Mouse (Mus musculus): ENCODE measurements around the gene Sco2. TPM values are rescaled to one million over a fixed set of nuclear protein-coding genes. Genes with fewer than 3 reads are reported as not detected.

Sco2 gene
- polyA plus RNA-seq, 1 experiment from 2014 or later: 7.0 TPM

- 87% methylated on average over 7 of the region's 7 CpGs for WGBS
- Histone ChIP-seq H3K27me3 (peaks cover 38% of the 10 kb centered on the region), H3K4me3 (no peak within 1 kb of the TSS), H3K4me2 (no peak within 1 kb of the TSS), H3K27ac (no peak within 1 kb of the TSS), H3K9ac (no peak within 1 kb of the TSS), H3K4me1 (replicated peaks) (peaks cover under 1% of the 10 kb centered on the region), H3K36me3 (no peaks in the 10 kb centered on the region), H3K9me3 (replicated peaks) (no peaks in the 10 kb centered on the region)
- no peak for ATAC-seq (replicated peaks; ENCODE audit: insufficient number of reproducible peaks, insufficient read depth, low FRiP score, low read depth)
Measured at GRCm38 (mm10) chr15:89384617-89385016, 11.0 kb upstream of the Sco2 start, which contains the start of gene Klhdc7b. Gene Klhdc7b, plus strand, starts transcription at chr15:89384917.

- H3K9ac ChIP-seq: no peak overlapping the region
- H3K36me3 ChIP-seq: no peaks in the 10 kb centered on the region
- H3K4me1 ChIP-seq (replicated peaks): peaks cover 25% of the 10 kb centered on the region
- no peaks in the 10 kb centered on the region for H3K9me3 ChIP-seq (replicated peaks)
- peak overlapping the region; percentile 44 for H3K4me3 ChIP-seq
- 7% methylated on average over 10 of the region's 10 CpGs for WGBS
- no peak for ATAC-seq (replicated peaks; ENCODE audit: insufficient number of reproducible peaks, insufficient read depth, low FRiP score, low read depth)
- no peak overlapping the region for H3K27ac ChIP-seq
- peak overlapping the region; percentile 89 for H3K4me2 ChIP-seq
- H3K27me3 ChIP-seq: peaks cover 64% of the 10 kb centered on the region
Measured at GRCm38 (mm10) chr15:89379429-89379828, 5.8 kb upstream of the Sco2 start.

GRCm38 (mm10) chr15:89378831-89379401 is 5.3 kb upstream of the Sco2 start, which contains the start of gene Odf3b:
Gene Odf3b, minus strand, starts transcription at chr15:89379282.
- Histone ChIP-seq H3K4me1 (replicated peaks) (peaks cover 29% of the 10 kb centered on the region), H3K27me3 (peaks cover 64% of the 10 kb centered on the region), H3K4me3 (peak within 1 kb of the TSS; percentile 44), H3K9me3 (replicated peaks) (no peaks in the 10 kb centered on the region), H3K36me3 (no peaks in the 10 kb centered on the region), H3K27ac (no peak within 1 kb of the TSS), H3K4me2 (peak within 1 kb of the TSS; percentile 89), H3K9ac (peak within 1 kb of the TSS; percentile 57)
- under 1% methylated on average over 33 of the region's 33 CpGs for WGBS
- no peak for ATAC-seq (replicated peaks; ENCODE audit: insufficient number of reproducible peaks, insufficient read depth, low FRiP score, low read depth)

- Histone ChIP-seq H3K4me3 (peak overlapping the region; percentile 44), H3K27me3 (peaks cover 64% of the 10 kb centered on the region), H3K4me1 (replicated peaks) (peaks cover 32% of the 10 kb centered on the region), H3K27ac (no peak overlapping the region), H3K9me3 (replicated peaks) (no peaks in the 10 kb centered on the region), H3K36me3 (no peaks in the 10 kb centered on the region), H3K4me2 (peak overlapping the region; percentile 89), H3K9ac (peak overlapping the region; percentile 57)
- whole genome bisulfite sequencing: 12% methylated on average over 46 of the region's 46 CpGs
- ATAC-seq (replicated peaks; ENCODE audit: insufficient number of reproducible peaks, insufficient read depth, low FRiP score, low read depth): no peak
Measured at GRCm38 (mm10) chr15:89377938-89378828, 4.5 kb upstream of the Sco2 start.

- no peaks in the 10 kb centered on the region for H3K9me3 ChIP-seq (replicated peaks)
- no peak for ATAC-seq (replicated peaks; ENCODE audit: insufficient number of reproducible peaks, insufficient read depth, low FRiP score, low read depth)
- no peak overlapping the region for H3K27ac ChIP-seq
- H3K4me1 ChIP-seq (replicated peaks): peaks cover 40% of the 10 kb centered on the region
- no peak overlapping the region for H3K9ac ChIP-seq
- peak overlapping the region; percentile 25; the same call in 1 of the 2 replicates for H3K4me2 ChIP-seq
- 7% methylated on average over 18 of the region's 18 CpGs for WGBS
- H3K27me3 ChIP-seq: peaks cover 59% of the 10 kb centered on the region
- H3K36me3 ChIP-seq: peaks cover 3% of the 10 kb centered on the region
- no peak overlapping the region for H3K4me3 ChIP-seq
Measured at GRCm38 (mm10) chr15:89377362-89377761, 3.7 kb upstream of the Sco2 start.

DNA sequence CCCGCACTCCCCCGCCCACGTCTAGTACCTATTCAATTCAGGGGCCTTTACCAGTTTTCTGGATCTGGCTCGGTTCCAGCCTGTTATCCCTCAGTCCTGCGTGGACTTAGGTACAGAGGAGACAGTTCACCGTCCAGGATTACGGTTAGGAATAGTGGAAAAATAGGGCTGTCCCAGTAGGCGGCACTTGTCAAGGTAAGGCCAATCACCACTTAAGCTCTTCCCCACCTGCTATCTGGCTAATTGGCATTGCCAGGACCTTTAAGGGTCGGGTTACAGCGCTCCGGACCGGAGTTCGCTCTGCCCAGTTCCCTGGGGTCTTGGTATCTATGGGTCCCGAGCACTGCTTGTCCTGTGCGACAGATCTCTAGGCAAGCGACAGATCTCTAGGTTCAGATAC is 3.3 kb upstream of the Sco2 start, which contains the start of gene Tymp:
Tymp (minus strand) TSS at position 83 of the 400 bp plus-strand sequence.
- 28% methylated on average over 16 of the region's 16 CpGs for WGBS
- Histone ChIP-seq H3K9me3 (replicated peaks) (no peaks in the 10 kb centered on the region), H3K4me1 (replicated peaks) (peaks cover 42% of the 10 kb centered on the region), H3K9ac (no peak within 1 kb of the TSS), H3K36me3 (peaks cover 7% of the 10 kb centered on the region), H3K4me2 (peak within 1 kb of the TSS; percentile 25; the same call in 1 of the 2 replicates), H3K27ac (no peak within 1 kb of the TSS), H3K4me3 (no peak within 1 kb of the TSS), H3K27me3 (peaks cover 56% of the 10 kb centered on the region)
- ATAC-seq (replicated peaks; ENCODE audit: insufficient number of reproducible peaks, insufficient read depth, low FRiP score, low read depth): no peak

DNA sequence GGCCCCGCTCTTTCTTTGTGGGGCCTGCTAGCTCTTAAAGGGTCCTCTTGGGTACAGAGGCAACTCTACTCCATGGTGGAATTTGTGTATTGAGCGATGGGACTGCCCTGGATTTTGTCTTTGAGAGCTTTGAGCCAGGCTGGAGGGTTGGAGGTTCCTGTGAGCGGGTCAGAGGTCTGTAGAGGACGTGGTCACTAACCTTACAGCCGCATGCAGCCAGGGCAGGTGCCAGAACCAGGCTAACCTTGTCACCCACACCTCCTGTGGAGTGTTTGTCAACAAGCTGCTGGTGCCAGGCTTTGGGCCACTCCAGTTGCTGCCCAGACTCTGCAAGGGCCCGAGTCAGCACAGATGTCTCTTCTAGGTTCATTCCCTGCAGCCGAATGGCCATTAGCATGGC is 2.4 kb upstream of the Sco2 start:
- no peak overlapping the region for H3K4me3 ChIP-seq
- no peak overlapping the region for H3K27ac ChIP-seq
- H3K9ac ChIP-seq: no peak overlapping the region
- peaks cover 50% of the 10 kb centered on the region for H3K27me3 ChIP-seq
- no peaks in the 10 kb centered on the region for H3K9me3 ChIP-seq (replicated peaks)
- peaks cover 42% of the 10 kb centered on the region for H3K4me1 ChIP-seq (replicated peaks)
- WGBS: 72% methylated on average over 7 of the region's 7 CpGs
- peaks cover 16% of the 10 kb centered on the region for H3K36me3 ChIP-seq
- ATAC-seq (replicated peaks; ENCODE audit: insufficient number of reproducible peaks, insufficient read depth, low FRiP score, low read depth): no peak
- no peak overlapping the region for H3K4me2 ChIP-seq

- H3K27me3 ChIP-seq: peaks cover 39% of the 10 kb centered on the region
- no peak for ATAC-seq (replicated peaks; ENCODE audit: insufficient number of reproducible peaks, insufficient read depth, low FRiP score, low read depth)
- no peak overlapping the region for H3K4me3 ChIP-seq
- H3K9ac ChIP-seq: no peak overlapping the region
- peaks cover 42% of the 10 kb centered on the region for H3K4me1 ChIP-seq (replicated peaks)
- H3K36me3 ChIP-seq: peaks cover 25% of the 10 kb centered on the region
- H3K27ac ChIP-seq: no peak overlapping the region
- WGBS: 90% methylated on average over 17 of the region's 17 CpGs
- no peaks in the 10 kb centered on the region for H3K9me3 ChIP-seq (replicated peaks)
- H3K4me2 ChIP-seq: no peak overlapping the region
Measured at GRCm38 (mm10) chr15:89374801-89375534, 1.3 kb upstream of the Sco2 start.

- H3K4me2 ChIP-seq: peak overlapping the region; percentile 95
- no peaks in the 10 kb centered on the region for H3K9me3 ChIP-seq (replicated peaks)
- ATAC-seq (replicated peaks; ENCODE audit: insufficient number of reproducible peaks, insufficient read depth, low FRiP score, low read depth): no peak
- H3K9ac ChIP-seq: peak overlapping the region; percentile 86
- H3K27me3 ChIP-seq: peaks cover 35% of the 10 kb centered on the region
- peak overlapping the region; percentile 92 for H3K4me3 ChIP-seq
- H3K36me3 ChIP-seq: peaks cover 31% of the 10 kb centered on the region
- peaks cover 38% of the 10 kb centered on the region for H3K4me1 ChIP-seq (replicated peaks)
- H3K27ac ChIP-seq: peak overlapping the region; percentile 98
- 49% methylated on average over 9 of the region's 9 CpGs for WGBS
Measured at GRCm38 (mm10) chr15:89374340-89374739, 694 bp upstream of the Sco2 start.

GRCm38 (mm10) chr15:89373027-89373761 is 452 bp downstream of the Sco2 start:
- peak; percentile 85 for ATAC-seq (replicated peaks; ENCODE audit: insufficient number of reproducible peaks, insufficient read depth, low FRiP score, low read depth)
- Histone ChIP-seq H3K36me3 (peaks cover 43% of the 10 kb centered on the region), H3K27ac (peak overlapping the region; percentile 98), H3K9me3 (replicated peaks) (no peaks in the 10 kb centered on the region), H3K9ac (peak overlapping the region; percentile 86), H3K27me3 (peaks cover 24% of the 10 kb centered on the region), H3K4me2 (peak overlapping the region; percentile 95), H3K4me3 (peak overlapping the region; percentile 92), H3K4me1 (replicated peaks) (peaks cover 28% of the 10 kb centered on the region)
- 1% methylated on average over 35 of the region's 35 CpGs for whole genome bisulfite sequencing
